Mouse (Mus musculus) c-Kit-negative CD71-positive TER-119-positive erythroid progenitor cells, embryonic 14.5 days (primary cell): Measurements from ENCODE around the gene Gm14139.
"Not testable (repeated sequence)": the region's sequence is repeated elsewhere in the genome, so short reads cannot be mapped to it uniquely, and the experiment has no call there.

Experiments
- DNase-seq: peaks from one replicate; pipeline ENCODE4 v3.0.0-alpha.2; 2013; ENCODE audit warnings: low read depth, low spot score

Gm14139 gene

DNA sequence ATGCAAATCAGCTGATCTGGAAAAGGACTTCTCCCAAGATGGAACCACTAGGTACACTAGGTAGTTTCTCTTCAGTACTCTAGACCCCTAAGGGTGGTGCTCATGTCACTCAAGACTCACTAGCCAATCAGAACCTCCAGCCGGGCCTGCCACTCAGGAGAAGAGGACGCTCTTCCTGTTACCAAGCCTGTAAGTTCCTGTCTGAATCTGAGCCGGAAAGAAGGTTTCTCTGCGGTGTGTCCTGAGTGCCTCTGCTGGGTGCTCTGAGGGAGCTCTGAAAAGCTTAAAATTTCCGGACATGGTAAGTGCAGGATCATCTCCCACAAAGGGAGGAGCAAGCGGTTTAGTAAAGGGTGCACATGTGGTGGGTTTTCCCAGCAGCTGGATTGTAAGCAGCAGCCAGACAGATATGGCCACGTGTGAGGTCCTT is at the start of gene Gm14139:
Gene Gm14139, plus strand, starts transcription at position 186 of the 430 bp plus-strand sequence.
- not testable (repeated sequence) for DNase-seq

DNA sequence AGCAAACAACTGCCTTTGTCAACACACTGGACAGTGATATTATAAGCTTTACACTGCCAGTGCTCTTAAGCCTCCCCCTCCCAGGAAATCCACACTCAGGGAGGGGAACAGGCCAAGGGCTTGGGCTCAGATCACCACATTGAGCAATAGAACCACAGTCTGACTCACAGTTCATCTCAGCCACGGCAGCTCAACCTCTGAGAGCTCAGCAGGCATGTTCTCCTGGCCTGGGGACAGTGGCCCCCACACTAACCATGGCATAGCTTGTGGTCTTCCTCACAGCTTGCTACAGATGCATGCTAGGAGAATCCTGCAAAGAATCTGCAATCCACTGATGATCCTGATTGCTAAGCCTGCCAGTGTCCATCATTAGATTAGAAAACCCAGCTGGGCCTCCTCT is 49.6 kb upstream of the Gm14139 start:
- not testable (repeated sequence) for DNase-seq

DNA sequence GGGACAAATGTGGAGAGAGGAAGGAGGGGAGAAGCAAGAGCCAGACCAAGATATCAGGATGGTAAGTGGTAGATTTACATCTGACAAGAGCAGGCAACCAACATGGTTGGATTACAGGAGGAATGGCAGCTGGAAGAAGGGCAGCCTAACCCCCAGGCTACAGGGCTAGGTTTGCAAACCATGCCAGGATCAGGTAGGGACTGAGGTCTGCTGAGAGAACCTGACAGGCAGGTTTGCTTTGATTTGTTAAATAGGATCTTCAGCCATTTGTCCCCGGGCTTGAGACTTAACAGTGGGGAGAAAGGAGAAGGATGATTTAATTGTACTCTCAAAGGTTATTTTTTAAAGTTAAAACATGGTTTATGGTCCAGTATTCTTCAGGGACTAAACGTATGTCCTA is 48.8 kb upstream of the Gm14139 start:
- no peak for DNase-seq

DNA sequence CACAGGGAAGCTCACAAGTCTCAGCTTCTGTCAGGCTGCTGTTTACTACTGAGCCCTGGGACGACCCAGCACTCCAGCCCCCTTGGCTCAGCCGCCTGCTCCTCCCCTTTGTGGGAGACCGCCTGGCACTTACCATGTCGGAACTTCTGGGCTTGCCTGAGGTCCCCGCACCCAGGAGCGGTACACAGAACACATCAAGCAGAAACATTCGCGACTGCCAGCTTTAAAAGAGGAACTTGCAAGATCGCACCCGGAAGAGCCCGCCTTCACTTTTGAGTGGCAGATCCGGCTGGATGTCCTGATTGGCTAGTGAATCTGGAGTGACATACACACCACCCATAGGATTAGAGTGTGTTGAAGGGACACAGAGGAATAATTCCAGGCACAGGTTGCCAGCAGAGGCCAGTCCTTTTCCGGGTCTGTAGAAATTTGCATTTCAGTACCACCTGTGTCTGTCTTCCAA is 45.1 kb upstream of the Gm14139 start, which contains the start of gene Zfp120:
Gene Zfp120, minus strand, starts transcription at position 274 of the 463 bp plus-strand sequence.
- DNase-seq: peak; percentile 54

DNA sequence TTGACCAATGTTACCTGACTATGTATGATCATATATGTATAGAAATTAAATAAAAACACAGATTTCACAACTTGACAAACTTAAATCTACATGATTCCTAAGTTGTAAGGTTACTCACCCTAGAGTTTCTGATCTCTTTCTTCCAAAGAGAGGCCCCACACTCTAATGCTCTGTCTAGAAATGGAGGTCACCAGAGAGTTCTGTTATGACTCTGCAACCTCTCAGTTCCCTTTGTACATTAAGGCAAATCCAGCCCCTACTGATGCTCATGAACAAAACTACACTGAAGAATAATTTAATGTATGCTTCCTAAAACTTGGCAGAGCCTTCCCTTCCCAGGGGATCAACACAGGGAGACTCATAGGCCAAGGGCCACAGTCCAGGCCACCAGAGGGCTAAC is 14.9 kb upstream of the Gm14139 start:
- no peak for DNase-seq

DNA sequence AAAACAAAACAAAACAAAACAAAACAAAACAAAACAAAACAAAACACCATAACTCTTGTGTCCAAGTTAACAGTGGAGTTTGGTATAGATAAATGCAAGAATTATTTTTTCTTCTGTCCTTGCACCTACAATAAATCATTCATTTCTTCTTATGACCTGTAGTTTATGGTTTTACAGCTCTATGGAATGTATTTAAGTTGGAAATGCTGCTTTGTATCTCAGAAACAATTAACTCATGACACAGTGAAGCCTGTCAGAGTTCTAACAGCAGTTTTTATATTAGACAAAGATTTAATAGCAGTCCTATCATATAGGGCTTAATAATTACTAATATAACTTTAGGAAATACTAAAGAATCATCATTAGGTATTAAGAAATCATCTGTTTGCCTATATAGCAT is 7.7 kb upstream of the Gm14139 start:
- DNase-seq: no peak

DNA sequence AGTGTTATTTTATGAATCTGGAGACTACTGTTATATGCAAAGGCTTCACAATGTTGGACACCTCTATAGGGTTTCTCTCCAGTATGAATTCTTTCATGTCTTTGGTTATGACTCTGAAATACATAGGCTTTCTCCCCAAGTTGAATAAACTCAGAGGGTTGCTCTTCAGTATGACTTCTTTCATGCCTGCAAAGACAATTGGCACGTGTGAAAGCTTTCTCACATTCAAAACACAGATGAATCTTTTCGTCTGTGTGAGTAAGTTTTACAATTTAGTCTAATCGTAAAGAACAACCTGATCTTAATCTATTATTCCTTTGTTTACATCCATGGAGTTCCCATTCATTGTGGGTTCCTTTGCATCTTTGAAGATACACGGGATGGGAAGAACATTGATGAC is 2.0 kb upstream of the Gm14139 start, which contains the start of gene Gm10770:
Gene Gm10770, minus strand, starts transcription at position 101 of the 400 bp plus-strand sequence.
- DNase-seq: not testable (repeated sequence)

DNA sequence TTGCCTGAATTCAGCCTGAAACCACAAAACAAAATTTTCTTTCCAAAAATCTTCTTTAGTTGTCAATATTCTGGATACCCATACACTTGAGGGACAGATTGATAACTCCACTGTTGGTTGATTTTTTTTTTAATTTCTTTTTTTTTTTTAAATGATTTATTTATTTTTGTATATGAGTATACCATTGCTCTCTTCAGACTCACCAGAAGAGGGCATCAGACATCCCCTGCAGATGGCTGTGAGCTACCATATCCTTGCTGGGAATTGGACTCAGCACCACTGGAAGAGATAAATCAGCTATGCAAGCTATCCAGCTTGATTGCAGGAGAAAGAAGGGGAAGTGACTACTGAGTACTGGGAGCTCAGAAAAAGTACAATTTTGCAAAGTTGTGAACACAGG is 509 bp upstream of the Gm14139 start:
- not testable (repeated sequence) for DNase-seq

DNA sequence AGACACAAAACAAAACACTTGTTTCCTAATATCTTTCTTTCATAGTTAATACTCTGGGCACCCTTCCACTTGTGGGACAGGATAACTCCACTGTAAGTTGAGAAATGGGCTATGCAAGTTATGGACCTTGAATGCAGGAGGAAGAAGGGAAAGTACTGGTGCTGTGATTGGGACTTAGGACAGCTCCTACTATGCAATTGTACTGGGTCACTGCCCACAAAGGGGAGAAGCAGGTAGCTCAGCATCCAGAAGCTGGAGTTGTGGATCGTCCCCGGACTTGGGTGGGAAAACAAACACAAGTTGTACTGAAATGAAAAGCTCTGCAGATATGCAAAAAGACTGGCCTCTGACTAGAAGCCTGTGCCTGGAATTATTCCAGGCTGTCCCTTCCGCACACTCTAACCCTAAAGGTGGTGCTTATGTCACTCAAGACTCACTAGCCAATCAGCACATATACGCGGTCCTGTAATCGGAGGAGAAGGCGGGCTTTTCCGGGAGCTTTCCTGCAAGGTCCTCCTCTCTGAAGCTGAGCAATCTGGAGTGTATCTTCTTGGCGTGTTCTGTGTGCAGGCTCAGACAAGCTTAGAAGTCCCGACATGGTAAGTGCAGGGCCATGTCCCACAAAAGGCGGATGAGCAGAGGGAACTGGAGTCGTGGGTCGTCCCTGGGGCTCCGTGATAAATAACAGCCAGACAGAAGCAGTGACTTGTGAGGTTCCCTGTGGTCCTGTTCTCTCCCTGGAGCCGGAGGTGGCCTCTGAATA is 36.2 kb downstream of the Gm14139 start, which contains the start of gene Zfp937:
Gene Zfp937, plus strand, starts transcription at position 474 of the 763 bp plus-strand sequence.
- not testable (repeated sequence) for DNase-seq

DNA sequence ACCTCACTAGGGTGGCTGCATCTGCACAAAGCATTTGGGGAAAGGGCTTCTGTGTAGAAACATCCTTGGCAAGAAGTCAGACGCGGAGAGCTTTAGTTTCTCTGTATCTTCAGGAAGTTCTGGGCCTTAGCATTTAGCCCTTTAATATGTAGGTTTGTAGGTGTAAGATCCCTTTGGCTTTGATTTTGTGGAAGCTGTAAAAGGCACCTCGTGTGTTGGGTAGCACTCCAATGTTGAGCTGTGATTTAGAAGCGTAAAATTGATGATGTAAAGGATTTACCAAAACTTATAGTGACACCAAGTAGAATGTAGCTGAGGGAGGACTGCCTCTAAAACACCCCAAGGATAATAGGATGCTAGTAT is 36.8 kb downstream of the Gm14139 start:
- not testable (repeated sequence) for DNase-seq

DNA sequence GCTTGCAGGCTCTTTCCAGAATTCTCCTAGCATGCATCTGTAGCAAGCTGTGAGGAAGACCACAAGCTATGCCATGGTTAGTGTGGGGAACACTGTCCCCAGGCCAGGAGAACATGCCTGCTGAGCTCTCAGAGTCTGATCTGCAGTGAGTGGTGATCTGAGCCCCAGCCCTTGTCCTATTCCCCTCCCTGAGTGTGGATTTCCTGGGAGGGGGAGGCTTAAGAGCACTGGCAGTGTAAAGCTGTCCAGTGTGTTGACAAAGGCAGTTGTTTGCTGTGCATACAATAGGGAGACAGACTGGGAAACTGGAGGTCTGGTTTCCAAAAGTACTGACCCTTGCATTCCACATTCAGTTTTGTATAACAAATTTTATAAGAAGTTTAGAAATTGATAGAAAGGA is 41.7 kb downstream of the Gm14139 start:
- DNase-seq: not testable (repeated sequence)
